Mouse (Mus musculus) spleen, postnatal 14 days (tissue): Measurements from ENCODE around the gene Ralgapa2.

ENCODE experiments used
- DNase-seq, 2 experiments: peaks; one replicate each; pipeline ENCODE4 v3.0.0; 2021 to 2022; ENCODE audit warnings: low spot score in 2 of 2

Gene Ralgapa2

GRCm38 (mm10) chr2:146427380-146427779 is 84.8 kb downstream of the Ralgapa2 start:
- DNase-seq: no peak

- DNase-seq: no peak
Observed at GRCm38 (mm10) chr2:146426321-146426720, 85.8 kb downstream of the Ralgapa2 start.

DNA sequence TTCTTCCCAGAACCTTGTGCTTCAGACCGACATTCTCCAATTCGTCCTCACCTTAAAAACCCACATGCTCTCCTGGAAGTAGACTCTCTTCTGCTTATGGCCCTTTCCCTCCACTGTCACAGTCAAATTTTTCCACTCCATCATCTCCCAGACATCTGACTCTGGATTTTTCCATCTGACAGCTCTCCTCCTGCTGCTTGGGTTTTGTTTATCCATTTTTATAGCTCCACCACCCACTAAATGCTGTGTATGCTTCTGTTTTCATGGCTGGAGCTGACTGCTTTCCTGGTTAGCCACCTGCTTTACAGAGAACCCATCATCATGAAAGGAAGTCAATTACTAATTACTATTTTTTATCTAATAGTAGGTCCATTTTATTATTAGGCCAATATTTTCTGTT is 86.9 kb downstream of the Ralgapa2 start:
- no peak for DNase-seq

DNA sequence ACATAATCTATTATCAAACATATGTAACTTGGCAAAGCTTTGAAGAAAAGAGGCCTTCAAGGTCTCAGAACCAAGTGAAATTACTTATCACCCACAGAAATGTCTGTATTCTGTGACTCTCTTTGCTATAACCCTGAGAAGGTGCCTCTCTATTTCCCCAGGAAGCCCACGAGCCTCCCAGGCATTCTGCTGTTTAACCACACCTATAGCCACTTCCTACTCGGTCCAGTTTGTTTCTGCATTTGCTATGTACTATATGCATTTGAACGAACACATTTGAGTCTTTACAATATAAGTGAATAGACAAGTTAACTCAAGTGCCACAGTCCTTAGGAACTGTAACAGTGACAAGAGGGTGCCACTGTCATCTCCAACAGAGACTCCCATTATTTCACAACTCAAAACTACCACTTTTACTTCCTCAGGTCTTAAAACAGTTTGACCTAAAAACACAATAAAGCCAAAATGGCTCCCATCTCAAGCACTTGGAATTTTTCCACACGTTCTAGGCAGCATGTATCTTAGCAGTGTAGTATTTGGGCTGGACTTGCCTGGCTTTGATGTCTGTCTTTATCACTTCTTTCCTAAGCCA is 88.3 kb downstream of the Ralgapa2 start:
- DNase-seq: no peak

DNA sequence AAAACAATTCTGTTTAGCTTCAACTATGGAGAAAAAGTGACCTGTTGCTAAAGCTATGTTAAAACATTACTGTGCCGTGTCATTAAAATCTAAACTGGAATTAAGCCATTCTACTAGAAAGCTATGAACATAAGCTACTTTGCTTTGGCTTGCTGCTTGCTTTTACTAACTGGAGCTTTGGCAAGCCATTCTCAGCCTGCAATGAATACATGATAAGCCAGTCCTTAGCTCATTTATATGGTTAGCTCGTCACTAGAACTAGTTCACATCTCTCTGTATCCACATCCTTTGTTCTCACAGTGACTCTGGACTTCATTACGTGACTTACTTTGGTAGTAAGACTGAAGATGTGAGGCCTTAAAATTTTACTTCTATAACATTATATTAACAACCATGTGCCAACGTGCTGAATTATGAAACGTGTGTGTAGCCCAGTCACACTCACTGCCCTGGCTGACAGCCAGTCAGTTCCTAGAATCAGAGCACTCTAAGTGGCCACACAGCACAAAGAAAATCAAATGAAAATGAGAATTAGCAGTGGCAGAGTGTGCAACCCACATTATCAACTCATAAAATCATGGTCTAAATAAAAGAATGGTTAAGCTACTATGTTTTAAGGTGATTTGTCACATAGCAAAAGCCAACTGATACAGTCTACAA is 89.0 kb downstream of the Ralgapa2 start:
- DNase-seq: no peak

GRCm38 (mm10) chr2:146416283-146416682 is 95.9 kb downstream of the Ralgapa2 start:
- DNase-seq: no peak

- peak; percentile 22 to 62 for DNase-seq
Observed at GRCm38 (mm10) chr2:146414484-146415291, 97.5 kb downstream of the Ralgapa2 start.

DNA sequence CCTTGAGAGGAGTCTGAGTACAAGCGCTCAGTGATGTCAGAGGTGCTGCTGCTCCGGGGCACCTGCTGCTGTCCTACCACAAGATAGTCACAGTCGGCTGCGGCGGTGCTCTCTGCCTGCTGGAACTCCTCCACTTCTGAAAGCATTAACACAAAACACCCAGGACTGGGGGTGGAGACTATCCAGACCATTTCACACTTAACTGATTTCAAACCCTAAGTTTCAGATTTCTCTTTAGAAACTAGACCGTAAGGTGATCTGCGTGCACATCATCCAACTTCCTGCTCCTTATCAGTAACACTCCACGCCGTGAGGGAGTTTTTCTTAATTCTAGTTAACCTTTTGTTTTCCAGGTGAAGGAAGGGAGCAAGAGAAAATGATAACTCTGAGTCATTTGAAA is 99.4 kb downstream of the Ralgapa2 start:
- no peak for DNase-seq

GRCm38 (mm10) chr2:146411904-146412303 is 100.2 kb downstream of the Ralgapa2 start:
- DNase-seq: no peak

DNA sequence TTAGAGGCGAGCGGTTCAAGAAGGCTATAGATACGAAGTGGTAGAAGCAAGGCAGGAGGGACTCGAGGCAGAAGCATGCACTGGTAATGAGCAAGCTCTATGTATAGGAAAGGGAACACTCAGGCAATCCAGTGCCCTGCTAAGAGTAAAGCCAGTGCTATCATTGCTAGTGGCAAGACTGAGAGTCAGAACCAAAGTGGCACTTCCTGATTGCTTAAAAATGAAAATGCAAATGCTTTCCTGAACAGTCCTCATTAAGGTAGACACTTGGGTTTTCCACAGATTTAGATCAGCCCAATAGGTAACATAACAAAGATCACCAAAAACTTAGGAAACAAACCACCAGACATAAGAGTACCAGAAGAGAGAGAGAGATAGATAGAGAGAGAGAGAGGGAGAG is 105.1 kb downstream of the Ralgapa2 start:
- no peak for DNase-seq

DNA sequence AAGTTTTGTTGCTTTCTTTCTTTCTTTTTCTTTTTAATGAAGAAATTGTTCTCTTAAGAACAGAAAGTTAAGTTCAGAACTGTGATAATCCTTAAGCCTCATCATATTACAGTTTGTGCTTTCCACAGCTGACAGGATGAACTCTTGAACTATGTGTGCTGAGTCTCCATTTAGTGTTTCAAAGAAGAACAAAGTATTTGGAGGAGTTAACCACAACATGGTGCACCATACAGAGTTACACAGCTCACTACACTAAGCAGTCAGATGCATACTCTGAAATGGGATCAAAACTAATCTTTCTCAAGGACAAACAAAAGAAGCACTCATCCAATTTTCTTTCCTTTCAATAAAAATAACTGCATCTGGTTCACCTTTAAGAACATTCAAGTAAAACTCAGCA is 110.6 kb downstream of the Ralgapa2 start:
- no peak for DNase-seq

DNA sequence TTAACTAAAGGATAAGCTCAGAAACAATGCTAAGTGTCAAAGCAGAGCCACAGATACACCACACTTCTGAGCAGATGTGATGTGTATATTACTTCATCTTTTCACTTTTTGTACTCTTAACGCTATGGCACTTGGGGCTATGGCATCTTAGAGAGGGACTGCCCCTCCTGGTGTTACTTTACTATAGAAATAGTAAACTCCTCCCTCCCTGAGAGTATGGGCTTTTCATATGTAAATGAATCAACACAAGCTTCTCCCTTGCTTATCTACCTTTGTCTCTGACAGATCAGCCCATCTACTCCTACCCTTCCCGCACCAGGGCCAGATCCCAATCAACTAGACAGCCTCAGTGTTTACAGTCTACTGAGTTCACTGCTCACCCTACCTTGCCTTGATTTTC is 111.4 kb downstream of the Ralgapa2 start:
- DNase-seq: no peak

- no peak for DNase-seq
Observed at GRCm38 (mm10) chr2:146398211-146398865, 113.8 kb downstream of the Ralgapa2 start.

- DNase-seq: no peak
Observed at GRCm38 (mm10) chr2:146387211-146387610, 124.9 kb downstream of the Ralgapa2 start.

- DNase-seq: no peak
Observed at GRCm38 (mm10) chr2:146384582-146384981, 127.6 kb downstream of the Ralgapa2 start.

GRCm38 (mm10) chr2:146376293-146376692 is 135.9 kb downstream of the Ralgapa2 start:
- DNase-seq: no peak

DNA sequence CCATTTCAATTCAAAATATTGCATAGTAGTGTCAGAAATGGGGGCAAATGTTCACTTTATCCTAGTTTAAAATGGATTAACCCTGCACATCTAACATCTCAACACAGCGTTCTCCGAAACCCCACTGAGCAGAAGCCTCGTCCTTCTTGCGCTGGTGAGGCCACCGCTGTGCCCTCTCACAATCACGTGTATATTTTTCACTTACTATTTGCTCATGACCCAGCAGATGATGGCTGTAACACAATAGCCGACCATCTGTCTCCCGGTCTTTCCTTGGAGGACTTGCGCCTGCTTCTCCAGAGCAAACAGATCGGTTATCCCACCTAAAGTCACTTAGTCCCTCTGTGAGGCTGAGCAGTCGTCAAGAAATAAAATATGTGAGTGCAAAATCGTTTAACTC is 146.0 kb downstream of the Ralgapa2 start:
- DNase-seq: no peak

- DNase-seq: no peak
Observed at GRCm38 (mm10) chr2:146365368-146365983, 146.7 kb downstream of the Ralgapa2 start.

DNA sequence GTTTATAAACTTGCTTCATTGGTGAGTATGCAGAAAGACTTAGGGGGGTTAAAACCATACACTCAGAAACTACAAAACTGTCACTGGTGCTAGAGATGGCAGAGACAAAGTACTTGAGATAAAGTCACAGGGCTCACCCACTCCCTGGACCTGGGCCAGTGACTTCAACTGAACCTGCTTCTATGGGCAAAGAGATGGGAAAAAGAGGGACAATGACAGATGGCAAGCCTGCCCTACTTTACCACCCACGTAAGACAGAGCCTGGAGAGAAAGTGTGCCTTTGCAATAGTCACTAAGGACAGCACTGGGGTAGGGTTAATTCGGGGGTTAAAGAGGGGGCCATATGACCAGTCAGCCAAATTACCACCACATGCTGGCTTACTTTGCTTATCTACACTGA is 148.7 kb downstream of the Ralgapa2 start:
- DNase-seq: no peak

GRCm38 (mm10) chr2:146362932-146363331 is 149.2 kb downstream of the Ralgapa2 start:
- no peak for DNase-seq

GRCm38 (mm10) chr2:146361969-146362368 is 150.2 kb downstream of the Ralgapa2 start:
- no peak for DNase-seq

DNA sequence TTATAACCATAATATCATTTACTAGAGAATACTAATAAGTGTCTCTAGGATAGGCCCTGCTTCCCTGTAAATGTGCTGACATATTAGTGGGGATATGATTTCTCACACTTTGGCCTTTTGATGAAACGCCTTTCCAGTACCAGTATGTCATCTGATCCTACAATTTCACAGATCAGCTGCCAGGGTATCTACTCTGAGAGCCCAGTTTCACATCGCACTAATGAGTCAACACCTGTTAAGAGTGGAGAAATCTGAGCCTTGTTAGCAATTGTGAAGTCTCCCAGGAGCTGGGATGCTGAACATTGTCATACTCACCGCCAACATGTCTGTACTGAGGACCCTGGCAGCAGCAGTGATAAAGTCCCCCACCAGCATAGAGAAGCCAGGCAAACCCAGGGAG is 151.1 kb downstream of the Ralgapa2 start:
- no peak for DNase-seq
